Mouse (Mus musculus) ES-Bruce4 (cell line): ENCODE measurements at regions not wholly inside any gene's neighbourhood (a gene's known extent, or its start where the extent isn't known, plus 50 kb on each side); places are given as distances from the start of the nearest gene placed in this dataset.

ENCODE experiments used
- CTCF ChIP-seq: IDR thresholded peaks from one replicate; pipeline ENCODE4 v1.8.1; 2011; ENCODE audit warnings: low read depth, low read length
- EP300 ChIP-seq: IDR thresholded peaks from 2 replicates; pipeline ENCODE4 v1.6.1; 2011; ENCODE audit warnings: low read depth, low read length; ENCODE audit not compliant: insufficient read depth
- POLR2A ChIP-seq: IDR thresholded peaks from one replicate; pipeline ENCODE4 v1.8.1; 2011; ENCODE audit warnings: low read length; ENCODE audit not compliant: insufficient read depth

DNA sequence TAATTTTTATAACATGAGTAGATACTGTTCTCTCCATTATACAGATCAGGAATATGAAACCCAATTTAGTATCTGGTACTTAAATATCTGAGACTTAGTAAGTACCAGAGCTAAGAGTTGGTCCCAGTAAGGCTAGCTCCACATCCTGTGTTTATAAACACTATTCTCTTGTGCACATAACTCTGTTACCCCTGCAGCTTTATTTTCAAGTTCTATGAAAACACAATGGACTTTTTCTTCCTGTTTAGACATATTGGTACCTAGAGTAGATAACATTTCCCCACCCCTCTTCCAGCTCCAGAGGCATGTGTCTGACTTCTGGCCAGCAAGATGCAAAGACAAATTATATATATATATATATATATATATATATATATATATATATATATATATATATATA is 216.8 kb downstream of the Gm826 start:
- TF ChIP-seq CTCF, result no peak
- no peak for TF ChIP-seq POLR2A
- TF ChIP-seq EP300, result no peak
